Mouse (Mus musculus) G1E (cell line): ENCODE data around the gene Cldn15.

Experiments used
- CTCF ChIP-seq: IDR thresholded peaks from 2 replicates; pipeline ENCODE4 v1.5.1; 2012; ENCODE audit warnings: low read depth, low read length, inconsistent platforms, mixed read lengths
- GATA1 ChIP-seq: IDR thresholded peaks from 2 replicates; pipeline ENCODE4 v1.6.1; 2012; ENCODE audit warnings: borderline replicate concordance, low read length, inconsistent platforms, mixed read lengths
- GATA2 ChIP-seq: IDR thresholded peaks from 2 replicates; pipeline ENCODE4 v1.6.1; 2012; ENCODE audit warnings: low read depth, low read length, inconsistent platforms, borderline replicate concordance
- POLR2AphosphoS5 ChIP-seq: IDR thresholded peaks from 2 replicates; pipeline ENCODE4 v1.6.1; 2012; ENCODE audit warnings: low read depth, low read length, inconsistent platforms; ENCODE audit not compliant: insufficient replicate concordance
- TAL1 ChIP-seq: conservative IDR thresholded peaks from 2 replicates; pipeline ENCODE4 v1.6.1; 2012; ENCODE audit warnings: low read depth, low read length, inconsistent platforms, mixed read lengths

GRCm38 (mm10) chr5:136986695-136987137 is 20.3 kb downstream of the Cldn15 start, which contains the start of gene Plod3:
- TF ChIP-seq CTCF (no peak), GATA1 (no peak), GATA2 (no peak), TAL1 (no peak), POLR2AphosphoS5 (no peak)
